Mouse (Mus musculus) spleen, adult 2 months (tissue): ENCODE measurements around the gene Erv3. TPM values are rescaled to one million over a fixed set of nuclear protein-coding genes. Genes with fewer than 3 reads are reported as not detected.

Experiments used
- DNase-seq, 2 experiments: peaks; one replicate each; pipeline versions ENCODE4 v3.0.0 to v3.0.0-alpha.2; 2012 to 2021; ENCODE audit warnings: low spot score in 2 of 2, low read depth in 1 of 2
- H3K27ac ChIP-seq: fragments of 200-500 bp; 2 replicates; pipeline ENCODE4 v1.5.1; 2012; ENCODE audit warnings: low read length, inconsistent platforms; ENCODE audit not compliant: insufficient read depth
- H3K27me3 ChIP-seq: fragments of 200-500 bp; 2 replicates; pipeline ENCODE4 v1.6.1; 2012; ENCODE audit warnings: mild to moderate bottlenecking, moderate library complexity, low read length, inconsistent platforms; ENCODE audit not compliant: control insufficient read depth, insufficient read depth
- H3K36me3 ChIP-seq: fragments of 200-500 bp; 2 replicates; pipeline ENCODE4 v1.6.1; 2012; ENCODE audit warnings: mild to moderate bottlenecking, low read length, inconsistent platforms; ENCODE audit not compliant: control insufficient read depth, insufficient read depth
- H3K4me1 ChIP-seq: fragments of 200-500 bp; 2 replicates; pipeline ENCODE4 v1.6.1; 2011; ENCODE audit warnings: inconsistent platforms; ENCODE audit not compliant: control insufficient read depth, insufficient read depth, insufficient read length
- H3K4me3 ChIP-seq: fragments of 200-500 bp; 2 replicates; pipeline ENCODE4 v1.5.1; 2011; ENCODE audit warnings: mild to moderate bottlenecking, inconsistent platforms; ENCODE audit not compliant: insufficient read depth, insufficient read length; ENCODE audit errors: extremely low read depth
- CTCF ChIP-seq: fragments of 200-500 bp; IDR thresholded peaks from 2 replicates; pipeline ENCODE4 v1.5.1; 2011; ENCODE audit warnings: mild to moderate bottlenecking, inconsistent platforms; ENCODE audit not compliant: insufficient read depth, insufficient read length, insufficient replicate concordance; ENCODE audit errors: extremely low read depth
- POLR2A ChIP-seq: fragments of 200-500 bp; IDR thresholded peaks from 2 replicates; pipeline ENCODE4 v1.6.1; 2011; ENCODE audit warnings: low read depth, low read length, inconsistent platforms
- WGBS: fragments of 180-500 bp; shearing (Covaris S2); methylation state at CpG from one replicate; pipeline ENCODE4 v1.1.7; 2018; 5-methylcytosine and 5-hydroxymethylcytosine counted together
- polyA plus RNA-seq: library from polyadenylated mRNA; depleted of rRNA; stranded (reverse); fragments of >200 nt; gene quantifications from 2 replicates; pipeline ENCODE4 v1.2.3, GENCODE M21; 2012

Gene Erv3
- polyA plus RNA-seq, 1 experiment: not detected

DNA sequence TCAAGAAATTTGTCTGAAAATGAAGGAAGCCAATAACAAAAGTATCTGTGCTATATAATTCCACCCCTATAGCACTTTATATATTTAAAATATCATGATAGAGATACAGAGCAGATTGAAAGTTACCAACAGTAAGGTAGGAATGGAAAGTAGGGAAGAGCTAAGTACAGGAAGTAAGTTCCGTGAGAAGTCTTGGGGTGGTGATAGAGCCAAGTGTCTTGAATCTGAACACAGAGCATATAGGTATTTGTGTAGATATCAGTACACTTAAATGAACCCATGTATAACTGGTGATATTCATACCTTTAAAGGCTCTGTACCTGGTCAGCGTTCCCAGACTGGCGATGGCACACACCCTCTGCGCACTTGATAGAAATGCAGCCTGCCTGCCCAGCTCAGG lies 9.5 kb downstream of the Erv3 start:
- H3K27me3 ChIP-seq: no peaks in the 10 kb centered on the region
- TF ChIP-seq POLR2A: no peak
- no peak for TF ChIP-seq CTCF
- WGBS: 94% methylated on average over 4 of the region's 4 CpGs
- H3K4me1 ChIP-seq: no peaks in the 10 kb centered on the region
- H3K36me3 ChIP-seq: no peaks in the 10 kb centered on the region
- DNase-seq: no peak
- no peak overlapping the region for H3K27ac ChIP-seq
- no peak overlapping the region for H3K4me3 ChIP-seq

DNA sequence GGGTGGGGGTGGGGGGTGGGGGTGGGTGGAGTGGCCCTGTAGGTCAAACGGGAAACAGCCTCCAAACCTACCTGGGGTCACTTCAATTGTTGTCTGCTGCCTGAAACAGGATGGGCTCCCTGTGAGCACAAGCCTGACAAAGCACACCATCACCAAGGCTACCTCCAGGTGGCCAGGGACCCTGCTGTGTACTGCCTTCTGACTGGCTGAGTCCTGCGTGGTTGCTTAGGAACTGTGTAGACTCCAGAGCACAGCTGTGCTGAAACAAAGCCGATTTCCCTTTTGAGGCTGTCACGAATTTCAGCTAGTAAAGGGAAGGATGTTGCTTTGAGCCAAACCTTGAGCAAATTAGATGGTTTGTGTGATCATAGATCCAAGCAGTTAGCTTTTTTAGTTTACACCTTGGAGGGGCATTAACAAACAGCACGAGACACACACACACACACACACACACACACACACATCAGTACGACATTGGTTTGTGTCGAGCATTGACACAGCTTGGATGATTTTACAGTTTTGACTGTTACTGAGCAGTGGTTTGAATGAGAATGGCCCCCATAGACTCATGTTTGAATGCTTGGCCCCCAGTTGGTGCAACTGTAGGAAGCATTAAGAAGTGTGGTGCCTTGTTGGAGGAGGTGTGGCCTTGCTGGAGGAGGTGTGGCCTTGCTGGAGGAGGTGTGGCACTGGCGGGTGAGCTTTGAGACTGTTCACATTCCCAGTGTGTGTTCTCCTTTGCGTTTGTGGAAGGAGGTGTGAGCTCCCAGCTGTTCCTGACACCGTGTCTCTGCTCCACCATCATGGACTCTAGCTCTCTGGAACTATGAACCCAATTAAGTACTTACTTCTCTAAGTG lies 11.8 kb downstream of the Erv3 start:
- no peak overlapping the region for H3K27ac ChIP-seq
- no peaks in the 10 kb centered on the region for H3K4me1 ChIP-seq
- H3K4me3 ChIP-seq: no peak overlapping the region
- no peaks in the 10 kb centered on the region for H3K36me3 ChIP-seq
- DNase-seq: no peak
- TF ChIP-seq POLR2A (no peak), CTCF (no peak)
- 18% methylated on average over 10 of the region's 10 CpGs for WGBS
- H3K27me3 ChIP-seq: no peaks in the 10 kb centered on the region

DNA sequence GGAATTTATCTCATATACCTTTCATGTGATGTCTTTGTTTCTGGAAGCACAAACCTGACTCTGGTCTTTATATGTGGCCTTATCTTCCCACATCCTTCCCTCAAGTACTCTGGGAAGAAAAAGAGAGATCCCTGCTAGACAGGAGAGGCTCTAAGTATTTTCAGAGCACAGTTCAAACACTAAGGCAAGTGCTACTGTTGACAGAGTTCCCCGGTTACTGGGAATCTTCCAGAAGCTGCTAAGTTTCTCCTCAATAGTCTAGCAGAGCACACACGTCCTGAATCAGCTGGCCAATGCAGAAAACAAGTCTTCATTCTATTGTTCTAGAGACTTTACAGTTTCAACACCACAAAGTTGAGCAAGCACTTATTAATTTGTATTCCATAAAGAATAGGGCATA lies 12.7 kb downstream of the Erv3 start:
- Histone ChIP-seq H3K36me3 (no peaks in the 10 kb centered on the region), H3K4me1 (no peaks in the 10 kb centered on the region), H3K27ac (no peak overlapping the region), H3K4me3 (no peak overlapping the region), H3K27me3 (no peaks in the 10 kb centered on the region)
- TF ChIP-seq POLR2A (no peak), CTCF (no peak)
- WGBS: 63% methylated on average over 2 of the region's 2 CpGs
- DNase-seq: no peak

DNA sequence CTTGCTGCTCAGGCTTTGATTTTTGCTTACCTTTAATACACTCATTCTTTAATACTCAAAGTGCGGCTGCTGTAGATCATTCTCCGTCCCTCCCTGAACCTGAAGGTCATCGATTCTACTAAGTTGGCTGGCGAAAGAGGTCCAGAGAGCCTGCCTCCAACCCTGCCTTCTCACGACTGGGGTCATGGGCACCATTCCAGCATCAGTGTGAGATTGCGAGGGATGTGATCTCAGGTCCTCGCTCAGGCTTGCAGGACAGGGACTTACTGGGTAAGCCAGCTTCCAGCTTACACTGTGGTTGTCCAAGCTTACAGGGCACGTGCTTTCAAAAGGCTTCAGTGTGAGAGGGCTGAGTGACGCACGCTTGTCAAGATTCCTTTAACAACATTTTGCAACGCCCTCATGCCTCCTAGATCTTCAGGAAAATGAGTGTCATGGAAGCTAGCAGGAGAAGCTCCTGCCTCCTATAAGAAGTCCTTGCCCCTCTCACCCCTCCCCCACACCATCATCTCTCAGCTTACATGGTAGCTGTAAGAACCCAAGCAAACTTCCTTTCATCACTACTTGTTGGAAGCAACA lies 13.3 kb downstream of the Erv3 start:
- Histone ChIP-seq H3K4me1 (no peaks in the 10 kb centered on the region), H3K27me3 (no peaks in the 10 kb centered on the region), H3K4me3 (no peak overlapping the region), H3K27ac (no peak overlapping the region), H3K36me3 (no peaks in the 10 kb centered on the region)
- 85% methylated on average over 11 of the region's 11 CpGs for WGBS
- TF ChIP-seq POLR2A (no peak), CTCF (no peak)
- DNase-seq: no peak

DNA sequence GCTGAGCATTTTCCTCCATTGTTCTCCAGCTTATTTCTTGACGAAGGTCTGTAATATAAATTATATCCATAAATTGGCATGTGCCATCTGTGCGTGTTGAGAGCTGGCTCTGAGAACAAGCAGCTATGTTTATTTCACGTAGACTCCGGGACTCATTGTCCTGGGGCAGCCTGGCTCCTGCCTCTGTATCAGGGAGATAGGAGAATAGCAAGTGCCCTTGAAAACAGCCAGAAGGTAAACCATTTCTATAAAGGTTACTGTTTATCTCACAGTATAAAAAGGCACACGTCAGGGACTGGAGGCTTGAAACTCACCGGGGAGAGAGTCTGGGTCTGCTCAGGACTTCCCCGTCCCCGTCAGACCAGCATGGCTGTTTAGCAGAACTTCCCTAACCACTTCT lies 13.9 kb downstream of the Erv3 start:
- H3K4me1 ChIP-seq: no peaks in the 10 kb centered on the region
- H3K36me3 ChIP-seq: no peaks in the 10 kb centered on the region
- no peak overlapping the region for H3K4me3 ChIP-seq
- DNase-seq: no peak
- 53% methylated on average over 8 of the region's 8 CpGs for WGBS
- no peak overlapping the region for H3K27ac ChIP-seq
- no peaks in the 10 kb centered on the region for H3K27me3 ChIP-seq
- TF ChIP-seq CTCF: no peak
- no peak for TF ChIP-seq POLR2A

DNA sequence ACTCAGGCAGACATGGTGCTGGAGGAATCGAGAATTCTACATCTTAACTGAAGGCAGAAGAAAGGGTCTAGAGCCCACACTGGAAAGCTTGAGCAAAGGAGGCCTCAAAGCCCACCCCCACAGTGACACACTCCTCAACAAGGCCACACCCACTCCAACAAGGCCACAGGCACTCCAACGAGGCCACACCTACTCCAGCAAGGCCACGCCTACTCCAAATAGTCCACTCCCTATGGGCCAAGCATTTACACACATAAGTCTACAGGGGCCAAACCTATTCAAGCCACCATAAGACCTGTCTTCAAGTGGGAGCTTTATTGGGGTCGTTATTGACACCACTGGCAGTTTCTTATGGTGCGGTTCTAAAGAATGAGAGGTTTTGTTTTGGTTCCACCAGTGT lies 17.0 kb downstream of the Erv3 start:
- no peak for TF ChIP-seq POLR2A
- no peak for TF ChIP-seq CTCF
- H3K27me3 ChIP-seq: no peaks in the 10 kb centered on the region
- WGBS: 77% methylated on average over 5 of the region's 5 CpGs

DNA sequence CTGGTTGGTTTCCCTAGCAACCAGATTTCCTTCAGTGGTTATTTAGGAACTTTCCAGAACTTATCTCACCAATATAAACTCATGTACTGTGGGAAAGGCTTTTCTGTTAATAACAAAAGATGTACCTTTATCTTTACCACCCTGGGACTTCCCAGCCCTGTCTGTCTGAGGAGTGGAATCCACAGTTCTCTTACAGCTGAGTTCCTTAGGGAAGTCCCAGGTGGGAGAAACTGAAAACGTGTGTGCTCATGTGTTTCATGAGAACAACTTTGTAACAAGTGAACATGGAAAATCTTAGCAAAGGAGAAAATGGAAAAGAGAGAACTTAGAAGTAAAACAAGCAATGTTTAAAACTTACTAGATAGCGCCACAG lies 18.2 kb downstream of the Erv3 start:
- no peak overlapping the region for H3K27ac ChIP-seq
- no peaks in the 10 kb centered on the region for H3K36me3 ChIP-seq
- H3K4me3 ChIP-seq: no peak overlapping the region
- DNase-seq: no peak
- WGBS: 65% methylated on average over 2 of the region's 2 CpGs
- no peaks in the 10 kb centered on the region for H3K4me1 ChIP-seq
- H3K27me3 ChIP-seq: no peaks in the 10 kb centered on the region
- no peak for TF ChIP-seq CTCF
- TF ChIP-seq POLR2A: no peak

More for the DNA sequence above, 17.0 kb downstream of the Erv3 start:
- Histone ChIP-seq H3K27ac (no peak overlapping the region), H3K4me1 (no peaks in the 10 kb centered on the region), H3K4me3 (no peak overlapping the region), H3K36me3 (no peaks in the 10 kb centered on the region)
- no peak for DNase-seq
